Mouse (Mus musculus): Measurements from ENCODE around the gene Papola.

The Papola gene

DNA sequence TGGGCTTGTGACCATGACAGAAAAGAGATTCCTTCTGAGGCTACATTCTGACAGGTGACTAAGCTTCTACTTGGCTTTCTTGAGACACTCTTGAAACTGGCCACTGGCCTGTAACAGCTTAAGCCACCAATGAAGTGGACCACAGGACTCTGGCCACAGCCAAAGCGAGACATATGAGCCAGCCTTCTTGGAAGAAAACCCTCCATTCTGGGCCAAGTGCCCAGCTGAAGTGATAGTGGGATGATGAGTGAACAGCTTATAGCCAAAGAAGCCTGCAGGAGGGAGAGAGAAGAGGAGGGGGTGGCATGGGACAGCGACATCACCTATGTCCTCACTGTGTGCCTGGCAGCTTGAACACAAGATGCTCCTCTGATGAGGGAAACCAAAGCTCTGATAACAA is 83.2 kb downstream of the Papola start:
- no peak for DNase-seq

DNA sequence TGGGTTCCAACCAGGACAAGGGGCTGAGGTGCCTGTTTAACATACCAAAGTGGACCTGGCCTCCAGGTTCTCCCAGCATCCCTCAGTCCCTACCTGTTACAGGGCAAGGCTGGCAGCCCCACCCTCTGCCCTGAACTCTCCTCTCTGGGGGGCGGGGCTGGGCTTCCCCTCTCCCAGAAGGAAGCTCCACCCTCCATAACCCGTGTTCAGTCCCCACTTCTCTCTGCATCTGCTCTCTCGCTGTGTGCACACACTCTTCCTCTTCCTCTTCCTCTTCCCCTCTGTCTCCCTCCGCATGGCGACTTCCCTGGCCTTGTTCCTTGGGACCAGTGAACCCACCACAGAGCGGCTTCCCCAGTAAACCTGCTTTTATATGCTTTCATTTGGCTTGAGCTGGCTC is 84.7 kb downstream of the Papola start:
- DNase-seq, result no peak

DNA sequence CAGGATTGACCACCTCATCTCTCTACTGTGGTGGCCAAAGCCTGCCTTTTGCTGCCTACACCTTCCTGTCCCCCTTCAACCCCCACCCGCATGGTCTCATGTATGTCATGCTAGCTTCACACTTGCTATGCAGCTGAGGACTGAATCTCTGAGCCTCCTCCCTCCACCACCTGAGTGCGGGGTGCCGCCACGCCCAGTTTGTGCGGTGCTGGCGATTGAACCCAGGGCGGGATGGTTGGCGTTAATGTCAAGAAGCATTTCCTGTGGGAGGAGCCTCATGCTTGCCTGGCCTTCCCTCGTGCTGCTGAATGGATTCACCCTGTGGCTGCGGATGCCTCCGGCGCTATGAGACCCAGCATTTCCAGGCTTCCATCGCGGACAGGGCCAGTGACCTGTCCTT is 85.2 kb downstream of the Papola start:
- DNase-seq, result no peak

DNA sequence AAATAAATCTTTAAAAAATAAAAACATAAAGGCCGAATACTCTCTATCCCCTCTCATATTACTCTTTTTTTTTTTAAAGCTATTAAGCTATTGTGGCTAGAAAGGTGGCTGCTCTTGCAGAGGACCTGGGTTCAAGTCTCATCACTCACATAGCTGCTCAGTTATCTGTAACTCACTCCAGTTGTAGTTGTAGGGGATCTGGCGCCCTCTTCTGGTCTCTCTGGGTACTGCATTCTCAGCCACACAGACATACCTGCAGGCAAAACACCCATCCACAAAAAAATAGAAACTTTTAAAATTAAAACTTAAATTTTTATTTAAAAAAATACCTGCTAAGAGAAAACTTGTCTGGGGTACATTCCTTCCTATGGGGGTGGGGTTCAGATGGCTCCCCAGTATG is 88.8 kb downstream of the Papola start:
- DNase-seq, result peak; percentile 9 to 66

DNA sequence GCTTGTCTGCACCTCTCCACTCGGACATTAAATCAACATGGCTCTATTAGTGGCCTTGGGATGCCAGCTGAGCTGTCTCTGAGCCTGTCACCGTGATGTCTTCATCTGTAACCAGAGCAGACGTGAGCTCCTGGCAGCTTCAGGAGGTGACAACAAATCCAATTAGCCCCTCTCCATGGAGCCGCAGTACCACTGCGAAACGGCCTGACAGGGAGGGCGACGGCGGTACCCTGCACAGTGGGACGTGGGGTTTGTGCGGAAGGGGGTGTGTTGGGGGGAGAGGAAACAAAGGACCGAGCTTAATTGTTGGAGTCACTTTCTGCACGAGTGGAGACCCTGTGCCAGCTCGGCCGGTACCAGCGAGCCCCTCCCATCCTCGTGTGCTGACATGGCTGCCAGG is 90.6 kb downstream of the Papola start:
- DNase-seq, result no peak

DNA sequence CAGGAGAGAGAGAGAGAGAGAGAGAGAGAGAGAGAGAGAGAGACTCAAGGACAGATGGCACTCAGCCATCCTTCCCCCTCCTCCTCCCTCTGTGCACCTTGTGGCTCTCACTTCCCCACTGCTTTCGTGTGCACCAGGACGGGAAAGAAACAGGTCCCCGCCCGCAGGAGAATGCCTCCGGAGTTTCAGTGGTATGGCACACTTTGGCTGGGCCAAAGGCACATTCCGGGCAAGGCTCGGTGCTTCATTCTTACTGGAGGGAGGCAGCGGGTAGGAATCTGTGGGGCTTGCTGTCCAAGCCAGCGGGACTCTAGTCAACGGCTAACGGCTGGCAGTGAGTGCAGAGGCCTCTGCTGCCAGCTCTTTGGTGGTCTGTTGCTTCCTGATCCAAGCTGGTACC is 92.0 kb downstream of the Papola start:
- peak; percentile 7 to 24 for DNase-seq

DNA sequence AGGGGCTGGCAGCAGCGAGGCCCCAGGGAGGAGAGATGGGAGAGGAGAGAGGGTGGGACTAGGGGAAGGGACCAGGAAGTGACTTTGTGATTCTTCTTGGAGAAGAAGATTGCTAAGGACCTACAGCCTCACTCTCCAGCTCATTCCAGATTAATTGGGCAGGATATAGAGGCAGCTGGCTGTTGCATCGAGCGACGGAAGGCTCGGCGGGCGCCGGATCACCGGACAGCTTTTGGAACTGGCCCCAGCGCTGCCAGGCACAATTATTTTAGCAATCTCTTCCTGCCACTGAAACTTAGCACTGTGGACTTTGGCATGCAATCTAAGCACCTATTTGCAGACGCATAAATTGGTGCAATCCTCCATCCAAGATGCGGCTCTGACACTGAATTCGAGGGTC is 92.4 kb downstream of the Papola start:
- peak in 1 of 2 experiments; percentile 25 for DNase-seq

DNA sequence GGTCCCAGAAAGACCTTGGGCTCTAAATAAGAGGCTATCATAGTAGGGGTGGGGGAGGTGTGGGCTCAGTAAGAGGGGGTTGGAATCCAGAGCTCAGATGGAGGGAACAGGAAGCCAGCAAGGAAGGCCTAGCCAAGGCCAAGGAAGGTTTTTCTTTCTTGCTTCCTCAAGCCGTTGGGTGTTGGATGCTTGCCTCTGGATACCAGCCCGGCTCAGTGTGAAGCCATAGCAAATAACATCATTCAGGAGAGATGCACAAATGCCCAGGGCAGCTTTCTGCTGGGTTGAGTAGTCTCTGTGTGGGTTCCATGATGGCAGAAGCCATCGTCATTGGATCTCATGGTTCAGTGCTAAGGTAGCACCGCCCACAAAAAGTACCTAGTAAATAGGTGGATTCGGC is 94.3 kb downstream of the Papola start:
- DNase-seq, result no peak

DNA sequence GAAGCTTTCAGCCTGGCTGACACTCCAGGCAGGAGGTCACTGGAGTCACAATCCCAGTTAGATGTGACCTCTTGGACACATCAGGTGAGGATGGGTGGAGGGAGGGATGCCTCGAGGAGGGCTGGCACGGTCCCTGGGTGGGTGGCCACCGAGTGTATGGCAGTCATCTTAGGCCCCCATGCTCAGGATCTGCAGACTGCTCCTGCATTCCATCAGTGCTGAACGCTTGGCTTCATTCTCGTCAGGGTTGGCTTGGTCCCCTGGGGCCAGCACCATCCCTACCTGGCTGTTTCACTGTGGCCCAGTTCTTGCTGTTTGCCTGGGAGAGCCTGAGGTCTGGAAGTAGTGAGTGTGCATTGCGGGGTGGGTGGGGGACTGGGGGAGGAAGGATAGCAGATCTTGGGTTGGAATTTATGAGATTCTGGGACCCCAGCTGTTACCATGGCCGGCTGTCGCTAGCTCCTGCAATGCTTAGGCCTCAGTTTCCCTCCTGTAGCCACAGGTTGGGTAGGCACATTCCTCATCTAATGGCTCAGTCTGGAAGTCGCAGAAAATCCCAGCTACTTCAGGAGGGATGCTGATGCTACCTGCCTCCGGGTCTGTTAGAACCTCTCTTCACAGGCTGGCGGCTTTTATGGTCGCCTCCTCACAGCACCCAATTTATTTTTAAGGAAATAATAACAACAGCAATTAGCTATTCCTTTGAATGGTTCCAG is 99.5 kb downstream of the Papola start:
- DNase-seq, result peak; percentile 14 to 21

DNA sequence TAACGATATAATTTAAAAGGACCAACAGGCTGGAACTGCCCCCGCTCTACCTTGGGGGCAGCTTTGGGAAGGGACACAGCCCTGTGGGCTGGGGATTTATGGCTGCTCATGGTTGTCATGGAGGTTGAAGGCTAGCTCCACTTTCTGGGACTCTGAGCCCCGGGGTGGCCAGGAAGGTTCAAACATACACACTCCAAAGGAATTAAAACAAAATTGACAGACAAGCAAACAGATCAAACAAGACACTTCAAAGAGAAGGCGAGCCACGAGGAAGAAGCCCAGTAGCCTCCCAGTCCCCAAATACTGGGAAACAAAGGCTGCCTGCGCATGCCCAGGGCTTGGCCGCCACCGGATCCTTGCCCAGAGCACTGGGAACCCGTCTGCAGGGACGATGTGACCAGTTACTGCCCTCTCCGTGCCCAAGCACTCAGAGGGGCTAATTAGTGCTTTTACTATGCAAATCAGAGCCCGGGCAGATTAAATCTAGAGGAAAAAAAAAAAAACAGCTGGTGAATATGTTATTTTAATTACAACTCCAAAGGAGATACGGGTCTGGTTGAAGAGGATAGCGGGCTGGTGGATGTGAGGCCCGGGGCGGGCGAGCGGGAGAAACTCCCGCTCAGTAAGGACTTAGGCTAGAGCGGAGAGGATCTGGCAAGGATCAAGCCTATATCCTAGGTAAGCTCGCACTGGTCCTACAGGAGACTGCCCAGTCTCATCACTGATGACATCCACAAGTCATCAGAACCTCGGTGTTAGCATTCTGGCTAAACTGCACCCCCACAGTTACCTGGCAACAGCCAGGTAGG is 100.2 kb downstream of the Papola start:
- DNase-seq, result peak; percentile 38 to 39
